Mouse (Mus musculus): ENCODE results near the gene Fchsd2. TPM values are rescaled to one million over a fixed set of nuclear protein-coding genes. Genes with fewer than 3 reads are reported as not detected.
"Not testable (repeated sequence)": the region's sequence is repeated elsewhere in the genome, so short reads cannot be mapped to it uniquely, and the experiment has no call there.

The Fchsd2 gene
- total RNA-seq, 2 experiments from 2014 or later: 22.8 to 25.3 TPM

- intact Hi-C loops (cut with DNase I): loop anchor here (2.0 to 5.0 kb wide), 4 partner anchors 46 to 178 kb away; no protein-coding TSS in a partner anchor
- DNase-seq: peak; percentile 43 to 46
These were observed 16.6 kb downstream of the Fchsd2 start for GRCm38 (mm10) chr7:101109006-101109855.

- intact Hi-C loops (cut with DNase I): loop anchor here (2.0 to 5.0 kb wide), 4 partner anchors 47 to 177 kb away; no protein-coding TSS in a partner anchor
- no peak for DNase-seq
These were observed 17.2 kb downstream of the Fchsd2 start for GRCm38 (mm10) chr7:101109856-101110350.

GRCm38 (mm10) chr7:101113410-101113809, 20.7 kb downstream of the Fchsd2 start:
- no peak for DNase-seq
- intact Hi-C loops (cut with DNase I): no loop called here

DNA sequence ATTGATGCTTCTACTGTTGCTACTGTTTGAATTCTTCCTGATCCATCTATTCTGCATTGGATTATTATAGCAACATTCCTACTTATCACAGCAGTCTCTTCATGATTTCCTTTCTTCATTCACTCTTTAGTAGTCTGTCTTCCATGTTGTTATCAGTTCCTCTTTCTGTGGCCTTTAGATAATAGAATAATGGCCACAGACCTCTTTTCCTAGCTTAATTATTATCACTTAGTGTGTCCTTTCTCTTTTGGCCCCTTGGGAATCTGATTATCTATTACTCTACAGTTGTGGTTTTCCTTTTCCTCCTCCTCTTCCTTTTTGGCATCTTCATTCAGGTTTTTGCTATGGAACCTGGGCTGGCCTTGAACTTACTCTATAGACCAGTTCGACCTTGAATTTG, 21.7 kb downstream of the Fchsd2 start:
- DNase-seq: no peak
- intact Hi-C loops (cut with DNase I): no loop called here

GRCm38 (mm10) chr7:101119391-101119790, 26.7 kb downstream of the Fchsd2 start:
- no peak for DNase-seq
- intact Hi-C loops (cut with DNase I): no loop called here

DNA sequence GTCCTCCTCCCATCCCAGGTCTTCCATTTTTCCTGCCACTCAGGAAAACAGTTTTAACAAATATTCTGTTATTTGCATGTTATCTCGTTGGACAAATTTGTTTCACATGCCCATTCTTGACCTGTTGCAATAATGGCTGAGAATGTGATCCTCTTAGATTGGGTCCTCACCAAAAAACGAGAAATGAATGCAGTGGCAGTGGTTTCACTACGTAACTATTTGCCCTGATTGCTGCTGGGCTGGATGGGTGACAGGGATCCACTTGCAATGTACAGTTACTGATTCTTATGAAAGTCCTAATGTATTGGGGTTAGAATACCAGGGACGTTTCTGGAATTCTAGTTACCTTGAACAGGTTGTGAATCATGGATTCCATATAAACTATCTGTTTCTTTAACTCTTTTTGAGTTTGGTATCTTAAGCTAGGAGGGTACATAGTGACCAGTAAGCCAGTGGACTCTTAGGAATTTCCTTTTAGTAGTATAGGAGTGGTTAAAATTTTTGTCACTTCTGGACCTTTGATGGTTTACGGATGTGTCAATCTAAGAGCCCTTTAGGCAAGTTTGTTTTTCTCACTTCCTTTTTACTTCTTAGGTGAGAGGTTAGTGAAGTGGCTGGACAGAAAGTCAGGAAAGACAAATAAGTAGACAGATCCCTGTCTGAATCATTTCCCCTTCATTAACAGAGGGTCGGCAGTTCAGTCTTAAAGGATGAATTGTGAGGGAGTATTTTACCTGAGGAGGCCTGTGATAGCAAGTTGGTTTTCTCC, 31.1 kb downstream of the Fchsd2 start:
- intact Hi-C loops (cut with DNase I): no loop called here
- DNase-seq: no peak

- no peak for DNase-seq
- intact Hi-C loops (cut with DNase I): no loop called here
These were observed 35.1 kb downstream of the Fchsd2 start for GRCm38 (mm10) chr7:101127737-101128136.

- no peak for DNase-seq
These were observed 35.9 kb downstream of the Fchsd2 start for GRCm38 (mm10) chr7:101128536-101128935.

DNA sequence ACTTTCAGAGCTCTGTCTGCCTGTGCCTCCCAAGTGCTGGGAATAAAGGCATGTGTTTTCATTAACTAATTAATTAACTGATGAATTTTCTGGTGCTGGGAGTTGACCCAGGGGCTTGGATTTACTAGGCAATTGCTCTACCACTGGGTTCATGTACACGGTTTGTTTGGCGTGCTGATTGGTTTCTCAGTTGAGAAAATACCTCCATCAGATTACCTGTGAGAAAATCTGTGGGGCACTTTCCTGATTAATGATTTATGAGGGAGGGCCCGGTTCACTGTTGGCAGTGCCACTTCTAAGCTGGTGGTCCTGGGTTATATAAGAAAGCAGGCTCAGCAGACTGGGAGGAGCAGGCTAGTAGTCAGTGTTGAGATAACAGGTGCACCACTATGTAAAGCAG, 38.0 kb downstream of the Fchsd2 start:
- intact Hi-C loops (cut with DNase I): no loop called here
- no peak for DNase-seq

More at GRCm38 (mm10) chr7:101128536-101128935, 35.9 kb downstream of the Fchsd2 start:
- intact Hi-C loops (cut with DNase I): no loop called here

- intact Hi-C loops (cut with DNase I): no loop called here
- DNase-seq: peak in 1 of 2 experiments; percentile 12
These were observed 38.6 kb downstream of the Fchsd2 start for GRCm38 (mm10) chr7:101131281-101131680.

GRCm38 (mm10) chr7:101133591-101133990, 40.9 kb downstream of the Fchsd2 start:
- DNase-seq: no peak
- intact Hi-C loops (cut with DNase I): no loop called here

DNA sequence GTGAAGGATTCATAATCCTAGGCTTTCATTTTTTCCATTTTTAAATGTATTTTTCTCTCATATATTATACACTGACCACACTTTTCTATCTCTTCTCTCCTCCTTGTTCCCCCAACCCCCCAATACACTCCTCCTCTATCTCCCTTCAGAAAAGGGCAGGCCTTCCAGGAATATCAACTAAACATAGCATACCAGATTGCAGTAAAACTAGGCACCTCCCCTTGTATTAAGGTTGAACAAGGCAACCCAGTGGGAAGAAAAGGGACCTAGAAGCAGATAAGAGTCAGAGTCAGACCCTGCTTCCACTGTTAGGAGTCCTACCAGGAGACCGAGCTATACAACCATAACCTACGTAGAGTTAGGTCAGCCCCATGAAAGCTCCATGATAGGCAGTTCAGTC, 41.5 kb downstream of the Fchsd2 start:
- intact Hi-C loops (cut with DNase I): no loop called here
- no peak for DNase-seq

- intact Hi-C loops (cut with DNase I): no loop called here
- no peak for DNase-seq
These were observed 46.2 kb downstream of the Fchsd2 start for GRCm38 (mm10) chr7:101138819-101139218.

DNA sequence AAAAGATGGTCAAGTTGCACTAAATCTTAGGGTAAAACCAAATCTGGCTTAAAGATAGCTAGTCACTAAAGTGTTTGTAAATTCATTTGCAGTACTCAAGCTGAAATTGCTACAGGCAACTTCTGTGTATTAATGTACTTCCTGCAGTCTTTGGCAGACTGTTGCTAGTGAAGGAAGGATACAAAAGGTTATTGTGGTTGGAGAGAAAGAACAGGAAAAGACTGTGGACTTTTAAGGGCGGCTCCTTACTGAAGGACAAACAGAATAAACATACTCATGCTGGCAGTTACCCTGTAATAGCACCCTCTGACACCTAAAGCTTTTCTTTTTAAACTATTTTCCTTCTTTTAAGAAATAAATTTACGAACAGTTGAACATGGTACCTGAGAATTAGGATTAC, 50.2 kb downstream of the Fchsd2 start:
- DNase-seq: no peak
- intact Hi-C loops (cut with DNase I): no loop called here

- intact Hi-C loops (cut with DNase I): no loop called here
- no peak for DNase-seq
These were observed 51.6 kb downstream of the Fchsd2 start for GRCm38 (mm10) chr7:101144222-101144621.

- intact Hi-C loops (cut with DNase I): no loop called here
- no peak for DNase-seq
These were observed 56.4 kb downstream of the Fchsd2 start for GRCm38 (mm10) chr7:101149039-101149438.

DNA sequence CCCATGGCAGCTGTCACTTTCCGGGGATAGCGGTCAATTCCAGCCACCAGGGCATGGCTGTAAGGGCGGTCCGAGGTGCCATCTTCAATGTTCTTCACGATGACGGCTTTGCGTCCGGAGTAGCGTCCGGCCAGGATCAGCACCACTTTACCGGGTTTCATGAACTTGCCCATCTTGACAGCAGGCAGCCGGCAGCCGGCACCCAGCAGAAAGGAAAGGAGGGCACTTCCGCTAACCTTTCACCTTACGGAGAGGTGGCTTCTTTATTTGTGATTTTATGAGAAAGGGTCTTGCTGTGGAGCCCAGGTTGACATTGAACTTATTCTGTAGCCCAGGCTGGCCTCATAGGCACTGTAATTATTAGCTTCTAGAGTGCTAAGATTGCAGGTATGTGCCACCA, 62.2 kb downstream of the Fchsd2 start:
- DNase-seq; intact Hi-C loops (cut with DNase I): not testable (repeated sequence)

GRCm38 (mm10) chr7:101155284-101155683, 62.6 kb downstream of the Fchsd2 start:
- no peak for DNase-seq
- intact Hi-C loops (cut with DNase I): no loop called here

- DNase-seq: no peak
- intact Hi-C loops (cut with DNase I): no loop called here
These were observed 67.6 kb downstream of the Fchsd2 start for GRCm38 (mm10) chr7:101160266-101160665.

DNA sequence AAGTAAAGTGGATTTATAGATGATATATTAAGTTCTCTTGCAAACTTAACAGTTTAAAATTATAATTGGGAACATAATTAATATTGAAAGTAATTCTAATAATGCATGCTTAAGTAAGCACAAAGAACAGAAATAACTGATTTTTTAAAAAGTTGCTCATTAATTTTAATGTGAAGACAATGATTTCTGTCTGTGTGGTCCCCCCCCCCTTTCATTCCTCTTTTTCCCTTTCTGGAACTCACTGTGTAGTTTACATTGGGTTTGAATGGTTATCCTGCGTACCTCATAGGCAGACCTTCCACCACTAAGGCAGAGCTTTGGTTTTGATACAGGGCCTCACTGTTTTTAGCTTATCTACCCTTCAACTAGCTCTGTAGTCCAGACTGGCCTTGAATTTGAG, 70.1 kb downstream of the Fchsd2 start:
- DNase-seq: no peak
- intact Hi-C loops (cut with DNase I): no loop called here

GRCm38 (mm10) chr7:101163878-101164277, 71.2 kb downstream of the Fchsd2 start:
- intact Hi-C loops (cut with DNase I): no loop called here
- DNase-seq: no peak

Measured in heart, postnatal 36 days (tissue).